ENCODE assay signal across 8 mouse cellular contexts in the genomic region with DNA sequence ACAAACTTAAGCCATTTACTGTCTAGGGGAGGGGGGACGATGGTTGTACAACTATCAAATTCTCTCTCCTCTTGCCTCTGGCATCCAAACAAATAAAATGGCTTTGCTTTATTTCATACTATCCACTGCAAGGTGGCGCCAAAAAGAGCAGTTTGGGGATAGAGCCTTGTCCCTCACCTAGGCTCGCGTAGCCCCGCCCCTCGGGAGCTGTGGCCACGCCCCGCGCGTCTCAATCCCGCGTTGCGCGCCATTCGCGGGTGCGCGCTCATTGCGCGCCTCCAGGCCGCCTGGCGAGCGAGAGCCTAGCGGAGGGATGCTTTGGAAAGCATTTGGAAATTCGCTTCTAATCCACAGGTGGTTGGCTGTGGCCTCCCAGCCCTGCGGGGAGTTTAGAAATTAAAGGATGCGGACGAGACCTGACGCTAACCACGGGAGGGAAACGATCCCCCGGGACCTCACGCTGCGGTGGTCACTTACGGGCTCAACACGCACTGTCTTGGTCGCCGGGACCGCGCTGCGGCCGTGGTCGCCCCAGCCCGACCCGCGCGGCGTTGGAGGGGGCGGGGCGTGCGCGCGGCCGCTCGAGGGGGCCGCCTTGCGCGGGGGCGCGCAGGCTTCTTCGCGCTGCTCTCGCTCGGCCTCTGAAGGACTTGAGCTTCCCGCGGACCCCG. TPM values are rescaled to one million over a fixed set of nuclear protein-coding genes. Genes with fewer than 3 reads are reported as not detected.
DNase-seq lines count a peak whose midpoint lies in the region; ATAC-seq and TF ChIP-seq lines count a peak whose summit lies in the region.

No protein-coding gene starts in this region.

- H3K27ac ChIP-seq in ES-E14 (ENCODE audit: insufficient read depth, low read depth, low read length, poor library complexity, severe bottlenecking): peak overlapping the region; percentile 92
- H3K27ac ChIP-seq in forebrain, embryonic 16.5 days (ENCODE audit: low read length): peak overlapping the region; percentile 87
- H3K27ac ChIP-seq in lung, embryonic 15.5 days: peak overlapping the region; percentile 95

- peak; percentile 76 for ATAC-seq in forebrain, embryonic 16.5 days
- peak; percentile 77 for ATAC-seq in lung, embryonic 15.5 days (ENCODE audit: borderline replicate concordance, extremely low read depth, low FRiP score, low TSS enrichment)

- peak overlapping the region; percentile 55 for H3K4me2 ChIP-seq in forebrain, embryonic 16.5 days (ENCODE audit: low read length)
- H3K4me2 ChIP-seq in lung, embryonic 15.5 days: peak overlapping the region; percentile 59

- DNase-seq in ES-E14 (ENCODE audit: low read depth, low spot score): peak; percentile 77
- peak; percentile 98 for DNase-seq in cerebellum, adult 11-12 months
- DNase-seq in heart, postnatal 4 days: peak; percentile 94
- DNase-seq in layer of hippocampus, adult 8-10 months (ENCODE audit: low spot score in 2 of 2): peak; percentile 81 to 85
- peak; percentile 84 for DNase-seq in ovary, adult 18-20 months (ENCODE audit: low spot score)
- DNase-seq in thymus, postnatal 0 days (ENCODE audit: low spot score): peak; percentile 93

- H3K27me3 ChIP-seq in forebrain, embryonic 16.5 days (replicated peaks; ENCODE audit: control insufficient read depth, insufficient read depth, low read length): no peaks in the 10 kb centered on the region
- H3K27me3 ChIP-seq in lung, embryonic 15.5 days: no peaks in the 10 kb centered on the region

- no peaks in the 10 kb centered on the region for H3K9me3 ChIP-seq in ES-E14 (ENCODE audit: control insufficient read depth, insufficient read depth, low read depth, low read length)
- no peaks in the 10 kb centered on the region for H3K9me3 ChIP-seq in forebrain, embryonic 16.5 days (ENCODE audit: control insufficient read depth, low read length)
- no peaks in the 10 kb centered on the region for H3K9me3 ChIP-seq in lung, embryonic 15.5 days

- H3K9ac ChIP-seq in ES-E14 (ENCODE audit: insufficient read depth, low read depth, low read length, poor library complexity, severe bottlenecking): peak overlapping the region; percentile 99
- H3K9ac ChIP-seq in forebrain, embryonic 16.5 days (replicated peaks; ENCODE audit: low read depth, low read length): peak overlapping the region; percentile 63
- H3K9ac ChIP-seq in lung, embryonic 15.5 days: peak overlapping the region; percentile 65

- peaks cover 0 to 4% of the 10 kb centered on the region in 2 experiments; a peak in 2 of 4 replicates for H3K4me1 ChIP-seq in ES-E14 (ENCODE audit: control insufficient read depth in 2 of 2, insufficient read depth in 2 of 2, low read length in 2 of 2, poor library complexity in 1 of 2)
- H3K4me1 ChIP-seq in forebrain, embryonic 16.5 days (replicated peaks; ENCODE audit: control insufficient read depth, insufficient read depth, low read length): no peaks in the 10 kb centered on the region
- peaks cover 7% of the 10 kb centered on the region for H3K4me1 ChIP-seq in lung, embryonic 15.5 days

- WGBS in forebrain, embryonic 16.5 days: under 1% methylated on average over 59 of the region's 67 CpGs
- under 1% methylated on average over 66 of the region's 67 CpGs for WGBS in lung, embryonic 15.5 days

- H3K4me3 ChIP-seq in ES-E14 (ENCODE audit: insufficient read depth in 1 of 2, low read depth in 1 of 2, low read length in 2 of 2, poor library complexity in 1 of 2, severe bottlenecking in 1 of 2): peak overlapping the region; percentile 80 to 97
- peak overlapping the region; percentile 82 for H3K4me3 ChIP-seq in forebrain, embryonic 16.5 days (replicated peaks; ENCODE audit: low read length)
- peak overlapping the region; percentile 68 for H3K4me3 ChIP-seq in lung, embryonic 15.5 days

- H3K36me3 ChIP-seq in ES-E14 (ENCODE audit: control insufficient read depth, insufficient read depth, low read length, poor library complexity, severe bottlenecking): no peaks in the 10 kb centered on the region; the same call in 1 of the 2 replicates
- H3K36me3 ChIP-seq in forebrain, embryonic 16.5 days (ENCODE audit: control insufficient read depth, insufficient read depth): no peaks in the 10 kb centered on the region
- peaks cover 3% of the 10 kb centered on the region; the same call in 1 of the 2 replicates for H3K36me3 ChIP-seq in lung, embryonic 15.5 days

- in situ Hi-C loops in ES-E14 (cut with MboI; ENCODE audit: low sequenced_read_pairs in 2 of 2, unreplicated experiment in 2 of 2): no loop called here

TF ChIP-seq in ES-E14, 5 proteins besides CTCF, POLR2A, EP300 and RAD21:
- TF ChIP-seq HCFC1 (IDR thresholded peaks at IDR 0.05; ENCODE audit: borderline replicate concordance, insufficient read depth, low read length) (0 out of 2 replicates have a peak, but pooled peaks have one; percentile 10), MAFK (IDR thresholded peaks at IDR 0.05; ENCODE audit: insufficient read depth, low read depth, low read length) (no peak)
TF ChIP-seq in ES-E14: peak in this region for 1.

RNA-seq across cellular contexts. Expression of a gene that starts 0.9 kb away (rescaled TPM):
- 14.9 and 18.3 TPM in 2 replicates for total RNA-seq in ES-E14 (2012; rRNA removed)
- polyA plus RNA-seq in forebrain, embryonic 16.5 days (2015; fragmentation: Nextera tagmentation; extraction: Ambion mirVana): 6.1 and 8.2 TPM in 2 replicates
- total RNA-seq in heart, postnatal 4 days (2021): 10 to 100 TPM; 13.7 to 14.5 TPM
- 1 to 10 TPM; 4.6 to 8.9 (median 6.5) TPM for total RNA-seq in layer of hippocampus, adult 8-10 months (2022)
- 10.1 and 10.4 TPM in 2 replicates for polyA plus RNA-seq in lung, embryonic 15.5 days (2015; fragmentation: Nextera tagmentation; extraction: Ambion mirVana)
- 9.9 and 10.0 TPM in 2 replicates for polyA plus RNA-seq in thymus, postnatal 0 days (2015; fragmentation: Nextera tagmentation; extraction: Ambion mirVana)

RNA-seq across cellular contexts. Expression of a gene that starts 32.8 kb away (rescaled TPM):
- 42.3 and 64.7 TPM in 2 replicates for total RNA-seq in ES-E14 (2012; rRNA removed)
- polyA plus RNA-seq in forebrain, embryonic 16.5 days (2015; fragmentation: Nextera tagmentation; extraction: Ambion mirVana): 88.6 and 98.8 TPM in 2 replicates
- 10 to 100 TPM; 41.0 to 41.5 TPM for total RNA-seq in heart, postnatal 4 days (2021)
- total RNA-seq in layer of hippocampus, adult 8-10 months (2022): 10 to 100 TPM; 22.6 to 23.9 (median 23.0) TPM
- 122 and 128 TPM in 2 replicates for polyA plus RNA-seq in lung, embryonic 15.5 days (2015; fragmentation: Nextera tagmentation; extraction: Ambion mirVana)
- polyA plus RNA-seq in thymus, postnatal 0 days (2015; fragmentation: Nextera tagmentation; extraction: Ambion mirVana): 159 and 162 TPM in 2 replicates

Comparison
In these comparisons a context has a peak if more than half of its experiments do, and no peak if none do; other contexts are left out.
1. Peak in every context shown above with its lines: DNase-seq, ATAC-seq, H3K4me3 ChIP-seq and H3K27ac ChIP-seq.